Mouse (Mus musculus): ENCODE results near the gene Kctd4.

DNA sequence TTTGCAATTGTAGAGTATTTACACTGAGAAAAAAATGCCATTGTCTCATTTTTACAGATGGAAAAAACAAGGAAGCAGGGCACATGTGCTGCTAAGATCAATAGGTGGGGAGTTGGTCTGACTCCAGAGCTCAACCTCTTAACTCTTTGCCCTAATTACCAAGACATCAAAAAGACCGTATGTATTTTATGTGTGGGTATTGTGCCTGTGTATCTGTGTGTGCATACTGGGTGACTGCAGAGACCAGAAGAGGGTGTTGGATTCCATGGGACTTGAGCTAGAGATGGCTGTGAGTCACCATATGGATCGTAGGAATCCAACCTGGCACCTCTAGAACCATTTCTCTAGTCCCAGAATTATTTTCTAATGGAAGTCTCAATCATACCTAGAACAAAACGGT, 12.4 kb upstream of the Kctd4 start:
- no peak for TF ChIP-seq CTCF (IDR thresholded peaks at IDR 0.05; ENCODE audit: borderline replicate concordance, control insufficient read depth, extremely low read depth, insufficient read depth, low read length, poor library complexity)
- no peak for TF ChIP-seq POLR2A (IDR thresholded peaks at IDR 0.05; ENCODE audit: control insufficient read depth, extremely low read depth, insufficient read depth, low read length, poor library complexity)

All from thymus, adult 2 months (tissue).